Mouse (Mus musculus): ENCODE measurements around the gene Zfp593.

- TF ChIP-seq POLR2A (IDR thresholded peaks at IDR 0.05; ENCODE audit: borderline replicate concordance, extremely low read depth, low read depth, low read length) (no peak), CTCF (IDR thresholded peaks at IDR 0.05; ENCODE audit: insufficient read depth, low read length) (no peak)
Observed at GRCm38 (mm10) chr4:134251241-134252130, 6.1 kb upstream of the Zfp593 start.
